Mouse (Mus musculus): Measurements from ENCODE around the gene Ctdspl. TPM values are rescaled to one million over a fixed set of nuclear protein-coding genes. Genes with fewer than 3 reads are reported as not detected.
A peak's percentile ranks its signal among the peaks of the same experiment; 100 is the strongest.

The Ctdspl gene
- polyA plus RNA-seq, 1 experiment from 2014 or later = 21.9 TPM

GRCm38 (mm10) chr9:118891593-118891992 lies 34.7 kb upstream of the Ctdspl start:
- peak; percentile 81 for DNase-seq (ENCODE audit: low spot score)
- peak; percentile 35; the same call in 1 of the 2 replicates for ATAC-seq (replicated peaks; ENCODE audit: low FRiP score, low read depth)
- Histone ChIP-seq H3K9ac (ENCODE audit: low read depth, low read length) (no peak overlapping the region), H3K9me3 (replicated peaks; ENCODE audit: low read length) (no peaks in the 10 kb centered on the region), H3K4me2 (ENCODE audit: low read length) (no peak overlapping the region; the same call in 1 of the 2 replicates), H3K4me1 (replicated peaks; ENCODE audit: insufficient read depth, low read length) (peaks cover 18% of the 10 kb centered on the region), H3K27me3 (ENCODE audit: insufficient read depth, low read length) (no peaks in the 10 kb centered on the region), H3K27ac (peak overlapping the region; percentile 70), H3K36me3 (ENCODE audit: insufficient read depth, low read length) (0 out of 2 replicates have a peak, but pooled peaks cover 5% of the 10 kb centered on the region), H3K4me3 (replicated peaks; ENCODE audit: low read depth, low read length) (no peak overlapping the region)
- TF ChIP-seq CTCF (IDR thresholded peaks at IDR 0.05; ENCODE audit: low read depth) = no peak
- WGBS = 31% methylated on average over 9 of the region's 9 CpGs

- Histone ChIP-seq H3K9ac (ENCODE audit: low read depth, low read length) (no peak overlapping the region), H3K9me3 (replicated peaks; ENCODE audit: low read length) (no peaks in the 10 kb centered on the region), H3K36me3 (ENCODE audit: insufficient read depth, low read length) (peaks cover 10% of the 10 kb centered on the region; the same call in 1 of the 2 replicates), H3K27me3 (ENCODE audit: insufficient read depth, low read length) (no peaks in the 10 kb centered on the region), H3K4me2 (ENCODE audit: low read length) (no peak overlapping the region), H3K27ac (no peak overlapping the region), H3K4me3 (replicated peaks; ENCODE audit: low read depth, low read length) (no peak overlapping the region), H3K4me1 (replicated peaks; ENCODE audit: insufficient read depth, low read length) (peaks cover 18% of the 10 kb centered on the region)
- 63% methylated on average over 2 of the region's 2 CpGs for WGBS
- DNase-seq (ENCODE audit: low spot score) = no peak
- no peak for ATAC-seq (replicated peaks; ENCODE audit: low FRiP score, low read depth)
- peak; percentile 50 for TF ChIP-seq CTCF (IDR thresholded peaks at IDR 0.05; ENCODE audit: low read depth)
Observed at GRCm38 (mm10) chr9:118895101-118895500, 31.2 kb upstream of the Ctdspl start.

- no peak overlapping the region for H3K4me2 ChIP-seq (ENCODE audit: low read length)
- H3K4me1 ChIP-seq (replicated peaks; ENCODE audit: insufficient read depth, low read length) = no peaks in the 10 kb centered on the region
- 63% methylated on average over 2 of the region's 2 CpGs for WGBS
- no peak overlapping the region for H3K4me3 ChIP-seq (replicated peaks; ENCODE audit: low read depth, low read length)
- no peak for ATAC-seq (replicated peaks; ENCODE audit: low FRiP score, low read depth)
- no peak overlapping the region for H3K9ac ChIP-seq (ENCODE audit: low read depth, low read length)
- H3K36me3 ChIP-seq (ENCODE audit: insufficient read depth, low read length) = peaks cover 10% of the 10 kb centered on the region; the same call in 1 of the 2 replicates
- no peak for TF ChIP-seq CTCF (IDR thresholded peaks at IDR 0.05; ENCODE audit: low read depth)
- no peaks in the 10 kb centered on the region for H3K9me3 ChIP-seq (replicated peaks; ENCODE audit: low read length)
- DNase-seq (ENCODE audit: low spot score) = no peak
- no peak overlapping the region for H3K27ac ChIP-seq
- H3K27me3 ChIP-seq (ENCODE audit: insufficient read depth, low read length) = no peaks in the 10 kb centered on the region
Observed at GRCm38 (mm10) chr9:118900677-118901076, 25.6 kb upstream of the Ctdspl start.

GRCm38 (mm10) chr9:118901917-118902316 lies 24.3 kb upstream of the Ctdspl start:
- Histone ChIP-seq H3K9me3 (replicated peaks; ENCODE audit: low read length) (no peaks in the 10 kb centered on the region), H3K4me3 (replicated peaks; ENCODE audit: low read depth, low read length) (no peak overlapping the region), H3K4me2 (ENCODE audit: low read length) (no peak overlapping the region), H3K9ac (ENCODE audit: low read depth, low read length) (no peak overlapping the region), H3K27me3 (ENCODE audit: insufficient read depth, low read length) (no peaks in the 10 kb centered on the region), H3K27ac (no peak overlapping the region), H3K4me1 (replicated peaks; ENCODE audit: insufficient read depth, low read length) (no peaks in the 10 kb centered on the region), H3K36me3 (ENCODE audit: insufficient read depth, low read length) (peaks cover 10% of the 10 kb centered on the region; the same call in 1 of the 2 replicates)
- DNase-seq (ENCODE audit: low spot score) (no peak), ATAC-seq (replicated peaks; ENCODE audit: low FRiP score, low read depth) (no peak)
- no peak for TF ChIP-seq CTCF (IDR thresholded peaks at IDR 0.05; ENCODE audit: low read depth)
- WGBS = 69% methylated on average over 6 of the region's 6 CpGs

DNA sequence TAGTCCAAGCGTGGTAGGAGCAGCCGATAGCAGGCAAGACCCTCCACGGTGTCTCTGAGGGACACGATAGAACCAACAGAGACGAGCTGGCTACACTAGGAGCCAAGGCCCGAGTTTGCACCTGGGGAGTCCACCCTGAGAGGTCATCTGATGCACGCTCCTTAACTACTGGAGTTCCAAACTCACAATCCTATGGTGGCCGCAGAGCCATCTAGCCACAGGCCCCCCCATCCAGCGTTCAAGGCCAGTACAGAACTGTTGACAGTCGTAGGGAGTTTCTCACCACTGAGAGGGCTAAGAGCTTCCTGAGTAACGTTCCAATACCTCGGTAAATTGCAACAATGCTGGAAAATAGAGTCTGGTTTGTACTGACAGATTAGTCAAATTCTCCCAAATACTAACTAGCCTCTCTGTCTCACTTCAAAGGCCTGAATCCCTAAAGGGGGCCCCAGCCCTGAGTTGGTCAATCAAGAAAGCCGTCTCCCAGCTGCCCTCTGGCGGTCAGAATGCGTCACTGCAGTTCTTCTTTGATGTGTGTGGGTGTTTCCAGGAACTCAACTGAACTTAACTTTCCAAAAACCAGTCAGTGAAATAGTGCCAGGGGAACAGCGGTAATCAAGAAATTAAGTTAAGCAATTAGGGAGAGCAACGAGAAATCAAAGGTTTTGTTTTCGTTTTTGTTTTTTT lies 18.2 kb upstream of the Ctdspl start:
- H3K27me3 ChIP-seq (ENCODE audit: insufficient read depth, low read length) = no peaks in the 10 kb centered on the region
- no peak overlapping the region for H3K27ac ChIP-seq
- H3K9me3 ChIP-seq (replicated peaks; ENCODE audit: low read length) = no peaks in the 10 kb centered on the region
- no peak overlapping the region for H3K4me2 ChIP-seq (ENCODE audit: low read length)
- 0 out of 2 replicates have a peak, but pooled peaks cover 4% of the 10 kb centered on the region for H3K4me1 ChIP-seq (replicated peaks; ENCODE audit: insufficient read depth, low read length)
- 49% methylated on average over 18 of the region's 18 CpGs for WGBS
- H3K4me3 ChIP-seq (replicated peaks; ENCODE audit: low read depth, low read length) = no peak overlapping the region
- ATAC-seq (replicated peaks; ENCODE audit: low FRiP score, low read depth) (no peak), DNase-seq (ENCODE audit: low spot score) (peak; percentile 88)
- H3K36me3 ChIP-seq (ENCODE audit: insufficient read depth, low read length) = no peaks in the 10 kb centered on the region
- no peak overlapping the region for H3K9ac ChIP-seq (ENCODE audit: low read depth, low read length)
- peak; percentile 97 for TF ChIP-seq CTCF (IDR thresholded peaks at IDR 0.05; ENCODE audit: low read depth)

- TF ChIP-seq CTCF (IDR thresholded peaks at IDR 0.05; ENCODE audit: low read depth) = no peak
- H3K4me3 ChIP-seq (replicated peaks; ENCODE audit: low read depth, low read length) = no peak overlapping the region
- H3K4me1 ChIP-seq (replicated peaks; ENCODE audit: insufficient read depth, low read length) = no peaks in the 10 kb centered on the region
- ATAC-seq (replicated peaks; ENCODE audit: low FRiP score, low read depth) (no peak), DNase-seq (ENCODE audit: low spot score) (no peak)
- WGBS = 83% methylated on average over 9 of the region's 9 CpGs
- no peak overlapping the region for H3K27ac ChIP-seq
- no peaks in the 10 kb centered on the region for H3K36me3 ChIP-seq (ENCODE audit: insufficient read depth, low read length)
- H3K27me3 ChIP-seq (ENCODE audit: insufficient read depth, low read length) = no peaks in the 10 kb centered on the region
- H3K9ac ChIP-seq (ENCODE audit: low read depth, low read length) = no peak overlapping the region
- no peaks in the 10 kb centered on the region for H3K9me3 ChIP-seq (replicated peaks; ENCODE audit: low read length)
- no peak overlapping the region for H3K4me2 ChIP-seq (ENCODE audit: low read length)
Observed at GRCm38 (mm10) chr9:118913048-118913447, 13.2 kb upstream of the Ctdspl start.
